Mouse (Mus musculus) layer of hippocampus, postnatal 10 days (tissue): ENCODE measurements at regions not wholly inside any gene's neighbourhood (a gene's known extent, or its start where the extent isn't known, plus 50 kb on each side); places are given as distances from the start of the nearest gene placed in this dataset.

Experiments
- DNase-seq, 2 experiments: peaks; one replicate each; pipeline ENCODE4 v3.0.0; 2021; ENCODE audit warnings: low spot score in 2 of 2

- no peak for DNase-seq
Observed at GRCm38 (mm10) chr3:66738201-66739062, 242.8 kb upstream of the Rsrc1 start.

DNA sequence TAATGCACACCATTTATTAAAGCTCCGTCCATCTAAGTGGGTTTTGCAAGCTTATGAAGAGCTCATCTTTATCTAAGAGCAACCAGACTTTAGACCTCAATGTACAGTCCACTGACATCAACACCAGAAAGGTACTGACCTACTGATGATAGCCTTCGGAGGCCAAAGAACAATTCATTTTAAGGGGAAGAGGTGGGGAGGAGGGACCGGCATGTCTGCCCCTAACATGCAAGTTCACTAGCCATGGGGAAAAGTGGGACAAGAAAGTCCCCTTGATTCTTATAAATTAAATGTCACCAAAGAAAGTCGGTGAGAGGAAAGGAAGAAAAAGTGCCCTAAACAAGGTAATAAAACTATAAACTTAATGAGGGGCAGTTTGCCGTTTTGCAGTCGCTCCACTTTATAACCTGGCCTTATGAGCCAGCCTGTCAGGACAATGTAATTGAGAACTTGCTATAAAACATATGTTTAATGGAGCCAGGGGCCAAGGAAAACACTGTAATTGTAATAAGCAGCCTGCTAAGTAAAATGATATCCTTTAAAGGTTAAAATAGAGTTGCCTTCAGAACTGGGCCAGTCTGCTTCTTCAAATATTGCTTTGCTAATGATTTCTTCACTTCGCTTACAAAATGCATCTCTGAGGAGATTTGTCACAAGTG lies 241.7 kb upstream of the Rsrc1 start:
- DNase-seq, result no peak

GRCm38 (mm10) chr3:66744133-66744913 lies 236.9 kb upstream of the Rsrc1 start:
- no peak for DNase-seq

GRCm38 (mm10) chr3:66746373-66747072 lies 234.7 kb upstream of the Rsrc1 start:
- DNase-seq, result peak; percentile 41 to 55

GRCm38 (mm10) chr3:66747073-66747710 lies 234.0 kb upstream of the Rsrc1 start:
- DNase-seq, result no peak

- no peak for DNase-seq
Observed at GRCm38 (mm10) chr3:66758141-66758540, 223.0 kb upstream of the Rsrc1 start.

- DNase-seq, result no peak
Observed at GRCm38 (mm10) chr3:66759841-66760240, 221.3 kb upstream of the Rsrc1 start.

- DNase-seq, result no peak
Observed at GRCm38 (mm10) chr3:66762446-66762845, 218.7 kb upstream of the Rsrc1 start.

- no peak for DNase-seq
Observed at GRCm38 (mm10) chr3:66797351-66798010, 183.7 kb upstream of the Rsrc1 start.

DNA sequence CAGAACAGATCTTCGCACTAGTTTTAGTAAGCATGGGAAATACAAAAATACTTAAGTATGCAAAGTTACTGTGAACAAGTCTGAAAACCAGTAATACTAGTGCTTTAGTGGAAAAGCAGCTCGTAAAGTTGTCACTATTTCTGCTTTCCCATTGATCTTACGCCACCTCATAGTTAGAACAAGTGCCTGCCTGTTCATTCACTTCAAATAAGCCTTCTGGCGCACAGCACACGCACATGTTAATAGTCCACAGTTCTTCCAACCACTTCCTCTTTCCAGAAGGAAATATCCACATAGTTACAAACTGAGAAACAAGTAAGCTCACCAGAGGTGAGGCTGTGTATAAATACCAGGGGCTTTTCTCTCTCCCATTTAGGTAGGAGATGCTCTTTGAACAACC lies 182.9 kb upstream of the Rsrc1 start:
- no peak for DNase-seq

DNA sequence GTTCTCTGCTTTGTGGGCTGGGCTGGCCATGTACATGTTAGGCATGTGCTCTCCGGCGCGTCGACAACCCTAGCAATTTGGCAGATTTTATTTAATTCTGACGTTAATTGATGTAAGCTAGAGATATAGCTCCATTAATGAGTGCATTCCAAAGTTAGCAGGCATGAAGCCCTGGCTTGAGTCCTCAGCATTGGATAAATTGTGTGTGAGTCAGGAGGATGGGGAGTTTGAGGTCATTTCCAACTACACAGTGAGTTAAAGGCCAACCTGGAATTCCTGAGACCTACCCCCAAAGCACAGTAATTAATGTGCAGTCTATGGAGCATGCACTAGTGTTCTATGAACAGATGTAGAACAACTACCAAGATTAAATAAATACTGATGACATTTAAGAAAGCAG lies 178.7 kb upstream of the Rsrc1 start:
- DNase-seq, result no peak

DNA sequence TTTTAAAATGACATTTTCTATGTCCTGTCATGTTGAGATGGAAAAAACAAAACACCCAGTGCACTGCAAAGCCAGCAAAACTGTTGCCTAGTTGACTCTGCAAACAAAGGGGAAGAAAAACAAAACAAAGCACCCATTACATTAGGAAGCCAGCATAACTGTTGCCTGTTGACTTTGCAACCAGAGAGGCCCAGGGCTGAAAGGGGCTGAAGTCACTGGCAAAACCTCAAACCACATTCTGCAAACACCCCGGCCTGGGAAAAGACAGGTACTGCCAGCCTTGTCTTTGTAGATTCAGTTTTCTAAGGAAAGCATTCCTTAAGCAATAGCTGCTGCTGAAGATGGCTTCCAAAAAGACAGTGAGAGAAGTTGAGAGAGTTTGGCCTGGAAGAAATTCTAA lies 175.0 kb upstream of the Rsrc1 start:
- no peak for DNase-seq

- no peak for DNase-seq
Observed at GRCm38 (mm10) chr3:66812686-66813445, 168.3 kb upstream of the Rsrc1 start.

- no peak for DNase-seq
Observed at GRCm38 (mm10) chr3:66825761-66826160, 155.4 kb upstream of the Rsrc1 start.
